Mouse (Mus musculus) limb, embryonic 11.5 days (tissue): Measurements from ENCODE around the gene Gm2012. TPM values are rescaled to one million over a fixed set of nuclear protein-coding genes. Genes with fewer than 3 reads are reported as not detected.
"Not testable (repeated sequence)": the region's sequence is repeated elsewhere in the genome, so short reads cannot be mapped to it uniquely, and the experiment has no call there.

Source experiments
- ATAC-seq: fragments of 200-750 bp; cut with Nextera tagmentation; 2 replicates; pipeline ENCODE4 v1.8.0; 2017; ENCODE audit warnings: low read depth; ENCODE audit not compliant: insufficient number of reproducible peaks, low FRiP score, low TSS enrichment
- DNase-seq: peaks from one replicate; pipeline ENCODE4 v3.0.0-alpha.2; 2015; ENCODE audit warnings: low spot score
- H3K27ac ChIP-seq: fragments of 300-500 bp; sonication (generic); replicated peaks from 2 replicates; pipeline ENCODE4 v1.5.1; 2014; ENCODE audit warnings: low read depth, mild to moderate bottlenecking, low read length
- H3K27me3 ChIP-seq: fragments of 300-500 bp; sonication (generic); 2 replicates; pipeline ENCODE4 v1.6.1; 2014; ENCODE audit warnings: mild to moderate bottlenecking, low read length, mixed read lengths; ENCODE audit not compliant: control insufficient read depth, insufficient read depth
- H3K36me3 ChIP-seq: fragments of 300-500 bp; sonication (generic); 2 replicates; pipeline ENCODE4 v1.6.1; 2014; ENCODE audit warnings: mild to moderate bottlenecking, low read length, moderate library complexity, mixed read lengths; ENCODE audit not compliant: control insufficient read depth, insufficient read depth
- H3K4me1 ChIP-seq: fragments of 300-500 bp; sonication (generic); 2 replicates; pipeline ENCODE4 v1.6.1; 2014; ENCODE audit warnings: low read length, mixed read lengths; ENCODE audit not compliant: control insufficient read depth, insufficient read depth
- H3K4me2 ChIP-seq: fragments of 300-500 bp; sonication (generic); 2 replicates; pipeline ENCODE4 v1.6.1; 2014; ENCODE audit warnings: low read depth, mild to moderate bottlenecking, moderate library complexity; ENCODE audit not compliant: severe bottlenecking
- H3K4me3 ChIP-seq: fragments of 300-500 bp; sonication (generic); 2 replicates; pipeline ENCODE4 v1.5.1; 2014; ENCODE audit warnings: low read depth, low read length
- H3K9ac ChIP-seq: fragments of 300-500 bp; sonication (generic); 2 replicates; pipeline ENCODE4 v1.6.1; 2014; ENCODE audit warnings: mild to moderate bottlenecking, low read length
- H3K9me3 ChIP-seq: fragments of 300-500 bp; sonication (generic); 2 replicates; pipeline ENCODE4 v1.6.1; 2016; ENCODE audit warnings: low read length; ENCODE audit not compliant: control insufficient read depth
- WGBS: fragments of 180-500 bp; shearing (Covaris S2); extraction: QIAGEN DNeasy Blood & Tissue Kit; methylation state at CpG from one replicate; pipeline ENCODE4 v1.1.7; 2014; 5-methylcytosine and 5-hydroxymethylcytosine counted together
- microRNA-seq: library from miRNA; unstranded; fragments of <30 nt; microRNA quantifications from one replicate; pipeline ENCODE4, GENCODE M21; 2016
- polyA plus RNA-seq: library from polyadenylated mRNA; unstranded; fragments of >200 nt; fragmentation: Nextera tagmentation; extraction: Ambion mirVana; gene quantifications from 2 replicates; pipeline ENCODE4 v1.2.1, GENCODE M21; 2014

Gm2012 gene
- not detected in 2 replicates for polyA plus RNA-seq

GRCm38 (mm10) chrX:26231255-26231654, at the start of gene Gm2012:
Gm2012 (minus strand) TSS chrX:26231355.
- not testable (repeated sequence) for H3K27me3 ChIP-seq, DNase-seq, H3K4me2 ChIP-seq, H3K9ac ChIP-seq, ATAC-seq, H3K27ac ChIP-seq, H3K36me3 ChIP-seq, H3K4me1 ChIP-seq, H3K9me3 ChIP-seq, H3K4me3 ChIP-seq
- 100% methylated on average over 1 of the region's 5 CpGs for WGBS

- not testable (repeated sequence) for H3K9me3 ChIP-seq, H3K27me3 ChIP-seq, DNase-seq, H3K4me1 ChIP-seq, H3K4me2 ChIP-seq, H3K9ac ChIP-seq, H3K27ac ChIP-seq, H3K36me3 ChIP-seq, H3K4me3 ChIP-seq, ATAC-seq
- WGBS: 78% methylated on average over 12 of the region's 12 CpGs
Measured at GRCm38 (mm10) chrX:26159146-26159545, 72.0 kb downstream of the Gm2012 start.

Small RNA genes lying within 50 kb of the gene (microRNA-seq; reads per million reads assigned to microRNA genes)
- gene Gm26302: not detected

Other genes with a start within 250 kb of the Gm2012 start
- not detected in 2 replicates for gene Gm5168, start 180.3 kb downstream of the Gm2012 start, polyA plus RNA-seq
- gene Gm2030, start 78.7 kb upstream of the Gm2012 start, polyA plus RNA-seq: not detected in 2 replicates